Mouse (Mus musculus) ovary, postnatal 14 days (tissue): ENCODE data around the gene Selenop.

Experiments used
- DNase-seq: peaks from one replicate; pipeline ENCODE4 v3.0.0; 2022; ENCODE audit warnings: low spot score

Selenop gene

GRCm38 (mm10) chr15:3270646-3271077, 2.3 kb downstream of the Selenop start:
- peak; percentile 77 for DNase-seq

DNA sequence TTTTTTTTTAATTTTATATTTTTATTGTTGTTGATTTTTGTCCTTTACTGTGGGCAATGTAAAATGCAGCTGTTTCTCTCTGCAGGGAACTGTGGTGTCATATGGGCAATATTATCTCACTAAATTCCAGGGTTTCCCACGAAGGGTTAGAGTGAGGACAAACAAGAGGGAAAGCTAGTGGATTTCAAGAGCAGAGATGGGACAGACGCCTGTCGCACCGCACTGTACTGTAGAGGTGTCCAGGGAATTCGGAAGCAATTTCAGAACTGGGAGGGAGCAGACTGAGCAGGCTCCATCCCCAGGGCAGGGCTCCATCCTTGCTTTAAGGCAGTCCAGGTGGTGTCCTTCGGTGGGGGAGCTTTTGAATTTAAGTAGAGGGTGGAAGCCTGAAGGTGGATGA, 2.9 kb downstream of the Selenop start:
- DNase-seq: no peak

DNA sequence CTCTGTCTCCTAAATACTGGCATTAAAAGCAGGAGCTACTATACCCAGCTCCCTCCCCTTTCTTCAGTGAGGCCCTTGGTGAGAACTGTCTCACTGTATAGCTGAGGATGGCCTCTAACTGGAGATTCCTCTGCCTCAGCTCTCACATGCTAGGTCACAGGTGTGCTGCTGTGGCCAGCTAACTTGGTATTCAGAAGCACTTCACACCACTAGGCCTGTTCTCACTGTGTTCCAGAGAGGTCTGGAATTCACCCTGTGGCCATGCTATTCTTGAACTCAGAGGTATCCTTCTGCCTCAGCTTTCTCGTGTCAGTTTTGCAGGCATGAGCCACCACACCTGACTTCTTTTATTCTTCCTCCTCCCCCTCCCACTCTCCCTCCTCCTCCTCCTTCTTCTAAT, 4.8 kb downstream of the Selenop start:
- DNase-seq: no peak

- no peak for DNase-seq
Measured at GRCm38 (mm10) chr15:3277391-3277790, 9.0 kb downstream of the Selenop start.

DNA sequence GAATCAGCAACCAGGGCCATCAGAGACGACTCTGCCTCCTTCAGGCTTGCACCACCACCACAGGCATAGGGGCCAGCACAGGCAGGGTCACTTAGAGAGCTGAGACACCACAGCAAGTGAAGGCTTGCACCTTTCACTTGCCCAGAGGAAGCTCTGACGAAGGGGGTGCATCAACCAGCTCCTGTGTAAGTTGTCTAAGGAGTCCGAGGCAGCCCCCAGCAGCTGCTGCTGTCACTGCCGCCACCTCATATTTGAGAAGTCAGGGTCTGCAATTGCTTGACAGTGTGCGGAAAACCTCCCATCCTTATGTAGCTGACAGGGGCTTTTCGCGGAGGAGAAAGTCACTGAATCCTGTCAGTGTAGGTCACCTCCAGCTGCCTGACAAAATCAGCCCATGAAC, 10.9 kb downstream of the Selenop start:
- no peak for DNase-seq

- no peak for DNase-seq
Measured at GRCm38 (mm10) chr15:3281216-3281615, 12.9 kb downstream of the Selenop start.

DNA sequence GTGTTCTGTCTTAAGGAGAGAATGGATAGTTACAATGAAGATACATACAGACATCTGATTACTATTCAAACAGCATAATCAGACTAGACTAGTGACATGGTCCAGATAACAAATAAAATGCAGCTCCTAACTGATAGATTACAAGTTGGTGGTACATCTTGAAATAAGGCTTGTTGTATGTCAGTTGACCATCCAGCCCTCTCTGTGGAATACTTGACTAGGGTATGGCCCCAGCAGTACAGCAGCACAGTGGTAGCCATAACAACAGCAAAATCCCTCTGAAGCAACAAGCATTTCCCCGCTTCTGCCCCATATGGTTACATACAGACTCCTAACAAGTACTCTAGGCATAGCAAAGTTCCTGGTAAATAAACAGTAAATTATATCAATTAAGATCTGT, 13.4 kb downstream of the Selenop start:
- no peak for DNase-seq

- no peak for DNase-seq
Measured at GRCm38 (mm10) chr15:3286032-3286431, 17.7 kb downstream of the Selenop start.

DNA sequence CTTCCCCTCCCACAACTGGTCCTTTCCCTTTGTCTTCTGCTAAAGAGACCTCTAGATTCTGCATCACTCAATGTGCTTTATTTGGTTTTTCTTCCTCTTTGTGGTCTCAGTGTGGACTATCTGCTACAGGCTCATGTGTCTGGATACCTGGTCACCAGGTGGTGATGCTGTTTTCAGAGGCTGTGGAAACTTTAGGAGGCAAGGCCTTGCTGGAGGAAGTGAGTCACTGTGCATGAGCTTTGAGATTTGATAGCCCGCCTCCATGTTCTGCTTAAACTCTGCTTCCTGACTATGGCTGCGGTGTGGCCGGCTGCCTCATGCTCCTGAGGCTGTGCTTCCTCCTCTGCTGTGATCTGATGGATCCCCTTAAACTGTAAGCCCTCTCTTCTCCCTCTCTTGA, 22.1 kb downstream of the Selenop start:
- no peak for DNase-seq

- no peak for DNase-seq
Measured at GRCm38 (mm10) chr15:3293477-3293876, 25.1 kb downstream of the Selenop start.

DNA sequence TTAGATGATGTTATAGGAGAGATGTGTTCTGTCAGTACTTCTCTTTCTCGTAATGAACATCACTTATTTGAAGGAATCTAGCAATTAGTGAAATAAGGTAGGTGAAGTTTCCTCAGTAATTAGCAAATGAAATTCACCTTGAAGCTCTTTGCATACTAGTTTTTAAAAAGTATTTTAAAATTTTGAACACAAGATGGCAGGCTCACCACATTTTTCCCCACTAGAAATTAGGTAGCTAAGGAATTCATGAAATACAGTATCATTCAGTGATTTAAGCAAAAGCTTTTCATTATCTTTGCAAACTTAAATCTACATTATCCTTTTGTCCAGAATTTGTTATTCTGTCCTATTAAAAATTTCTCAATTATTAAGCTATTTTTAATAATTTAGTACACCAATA, 27.6 kb downstream of the Selenop start:
- DNase-seq: no peak

DNA sequence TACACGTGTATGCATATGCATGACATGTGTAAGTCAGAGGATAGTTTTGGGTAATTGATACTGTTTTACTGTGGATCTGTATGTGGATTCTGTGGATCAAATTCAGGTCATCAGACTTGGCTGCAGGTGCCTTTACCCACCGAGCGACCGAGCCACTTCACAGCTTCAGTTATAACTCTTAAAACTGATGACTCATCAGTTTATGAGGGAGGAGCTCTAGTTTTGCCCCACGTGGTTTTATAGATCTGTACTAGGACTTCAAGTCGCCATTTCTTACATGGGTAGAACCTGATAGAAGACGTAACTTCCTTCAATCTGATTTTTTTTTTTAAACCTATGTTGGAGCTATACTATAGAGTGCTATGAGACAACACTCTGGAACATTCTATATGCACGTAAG, 29.3 kb downstream of the Selenop start:
- no peak for DNase-seq

DNA sequence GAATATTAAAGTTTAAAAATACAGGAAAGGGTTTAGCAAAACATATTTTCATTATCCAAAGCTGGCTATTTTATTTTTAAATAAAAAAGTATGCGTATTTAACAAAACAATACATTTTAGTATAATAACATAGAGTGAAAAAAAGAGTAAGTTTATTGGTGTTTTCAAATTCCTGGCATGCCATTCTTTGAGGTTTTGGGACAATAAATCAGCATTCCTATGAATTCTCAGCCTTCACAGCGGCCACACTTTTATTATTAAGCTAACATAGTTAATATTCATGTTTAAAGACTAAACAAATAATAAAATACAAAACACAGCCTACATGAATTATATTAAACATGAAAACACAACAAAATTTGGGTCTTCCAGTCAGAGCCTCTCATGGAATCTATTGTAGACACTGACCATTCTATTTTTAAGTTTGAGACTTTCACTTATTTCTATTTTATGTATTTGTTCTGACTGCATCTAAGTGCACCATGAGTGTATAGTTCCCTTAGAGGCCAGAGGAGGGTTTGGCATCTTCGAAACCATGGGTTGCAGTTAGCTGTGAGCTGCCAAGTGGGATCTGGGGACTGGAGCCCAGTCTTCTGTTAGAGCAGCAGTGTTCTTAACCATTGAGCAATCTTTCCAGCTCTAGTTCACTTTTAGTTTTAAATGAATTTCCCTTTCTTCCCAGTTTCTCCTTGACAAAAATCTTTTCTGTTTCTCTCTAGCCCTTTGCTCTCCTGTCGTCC, 32.2 kb downstream of the Selenop start:
- no peak for DNase-seq

GRCm38 (mm10) chr15:3303426-3303825, 35.1 kb downstream of the Selenop start, which contains the start of gene Ccdc152:
Gene Ccdc152, minus strand, starts transcription at chr15:3303526.
- DNase-seq: no peak

GRCm38 (mm10) chr15:3309856-3310255, 41.5 kb downstream of the Selenop start:
- DNase-seq: no peak

GRCm38 (mm10) chr15:3312937-3313336, 44.6 kb downstream of the Selenop start:
- peak; percentile 5 for DNase-seq

- no peak for DNase-seq
Measured at GRCm38 (mm10) chr15:3316617-3317016, 48.3 kb downstream of the Selenop start.

DNA sequence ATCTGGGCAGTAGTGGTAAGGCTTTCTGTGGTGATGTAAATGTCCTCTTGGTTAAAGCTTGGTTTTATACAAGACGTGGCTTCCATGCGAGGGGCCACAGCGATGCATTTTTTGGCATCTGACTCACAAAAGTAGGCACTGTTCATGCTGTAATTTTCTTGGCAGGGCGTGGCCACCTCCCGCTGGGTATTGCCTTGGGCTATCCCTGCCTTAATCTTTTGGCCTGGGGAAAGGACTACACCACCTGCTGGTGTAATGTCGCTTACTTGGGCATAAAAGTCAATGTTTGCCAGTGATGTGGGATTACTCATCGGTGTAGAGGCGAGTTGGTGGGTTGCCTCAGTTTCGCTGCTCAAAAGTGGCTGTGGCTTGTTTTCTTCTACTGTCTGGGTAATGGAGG, 51.6 kb downstream of the Selenop start:
- DNase-seq: no peak

GRCm38 (mm10) chr15:3323041-3323440, 54.7 kb downstream of the Selenop start:
- DNase-seq: no peak
